Mouse (Mus musculus): ENCODE results near the gene Ppil2. TPM values are rescaled to one million over a fixed set of nuclear protein-coding genes. Genes with fewer than 3 reads are reported as not detected.

The Ppil2 gene
- total RNA-seq, 2 experiments from 2014 or later, result 84.9 to 102 TPM

GRCm38 (mm10) chr16:17096938-17097337 lies 14.1 kb downstream of the Ppil2 start:
- DNase-seq, result no peak

GRCm38 (mm10) chr16:17088346-17088745 lies 22.7 kb downstream of the Ppil2 start:
- no peak for DNase-seq

- peak in 1 of 2 experiments; percentile 34 for DNase-seq
Observed at GRCm38 (mm10) chr16:17086669-17087193, 24.3 kb downstream of the Ppil2 start.

- no peak for DNase-seq
Observed at GRCm38 (mm10) chr16:17086241-17086640, 24.8 kb downstream of the Ppil2 start.

GRCm38 (mm10) chr16:17085636-17086035 lies 25.4 kb downstream of the Ppil2 start:
- no peak for DNase-seq

GRCm38 (mm10) chr16:17082121-17082792 lies 28.8 kb downstream of the Ppil2 start:
- no peak for DNase-seq

- peak; percentile 58 to 72 for DNase-seq
Observed at GRCm38 (mm10) chr16:17078101-17078500, 33.0 kb downstream of the Ppil2 start.

- no peak for DNase-seq
Observed at GRCm38 (mm10) chr16:17076869-17077268, 34.2 kb downstream of the Ppil2 start.

GRCm38 (mm10) chr16:17076301-17076700 lies 34.8 kb downstream of the Ppil2 start:
- no peak for DNase-seq

GRCm38 (mm10) chr16:17073000-17073399 lies 38.1 kb downstream of the Ppil2 start:
- DNase-seq, result no peak

- no peak for DNase-seq
Observed at GRCm38 (mm10) chr16:17070716-17071115, 40.3 kb downstream of the Ppil2 start.

- DNase-seq, result peak; percentile 86 to 89
Observed at GRCm38 (mm10) chr16:17069511-17070443, 41.3 kb downstream of the Ppil2 start, which contains the start of gene Ypel1. Gene Ypel1, plus strand, starts transcription at chr16:17069696.

GRCm38 (mm10) chr16:17067552-17067951 lies 43.5 kb downstream of the Ppil2 start:
- DNase-seq, result no peak

- DNase-seq, result no peak
Observed at GRCm38 (mm10) chr16:17062338-17062737, 48.7 kb downstream of the Ppil2 start.

- peak; percentile 46 to 51 for DNase-seq
Observed at GRCm38 (mm10) chr16:17055584-17055983, 55.5 kb downstream of the Ppil2 start.

- DNase-seq, result no peak
Observed at GRCm38 (mm10) chr16:17053903-17054302, 57.2 kb downstream of the Ppil2 start.

- no peak for DNase-seq
Observed at GRCm38 (mm10) chr16:17052087-17052486, 59.0 kb downstream of the Ppil2 start.

- DNase-seq, result no peak
Observed at GRCm38 (mm10) chr16:17049886-17050285, 61.2 kb downstream of the Ppil2 start.

GRCm38 (mm10) chr16:17045287-17045686 lies 65.8 kb downstream of the Ppil2 start:
- DNase-seq, result no peak

GRCm38 (mm10) chr16:17044320-17044719 lies 66.7 kb downstream of the Ppil2 start:
- DNase-seq, result no peak

GRCm38 (mm10) chr16:17041417-17041816 lies 69.6 kb downstream of the Ppil2 start:
- no peak for DNase-seq

GRCm38 (mm10) chr16:17040716-17041115 lies 70.3 kb downstream of the Ppil2 start:
- DNase-seq, result no peak

All from layer of hippocampus, postnatal 36 days (tissue).